Mouse (Mus musculus) urinary bladder, postnatal 4 days (tissue): ENCODE measurements at regions not wholly inside any gene's neighbourhood (a gene's known extent, or its start where the extent isn't known, plus 50 kb on each side); places are given as distances from the start of the nearest gene placed in this dataset.

ENCODE experiments used
- DNase-seq, 2 experiments: peaks; one replicate each; pipeline ENCODE4 v3.0.0; 2021 to 2022; ENCODE audit warnings: low spot score in 2 of 2

DNA sequence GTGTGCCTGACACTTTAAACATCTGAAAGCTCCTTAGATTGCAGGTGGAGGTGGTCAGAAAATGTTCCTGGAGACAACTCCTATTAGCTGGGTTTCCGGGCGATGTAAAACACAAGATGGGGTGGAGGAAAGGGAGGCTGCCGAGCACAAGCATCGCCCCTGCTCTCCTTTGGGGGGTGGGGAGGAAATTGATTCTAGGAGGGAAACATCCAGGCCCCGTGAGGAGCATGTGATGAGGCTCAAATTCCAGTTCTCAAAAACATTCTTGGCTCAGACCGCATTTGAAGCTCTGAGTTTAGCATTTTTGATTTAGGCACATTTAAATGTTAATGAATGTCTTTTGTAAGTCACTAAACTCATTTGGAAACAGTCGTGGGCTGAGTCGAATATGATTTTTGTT, 105.5 kb downstream of the Rpl14 start:
- DNase-seq: no peak

GRCm38 (mm10) chr9:120677216-120677615, 106.0 kb downstream of the Rpl14 start:
- DNase-seq: no peak

- no peak for DNase-seq
Observed at GRCm38 (mm10) chr9:120679822-120680426, 108.7 kb downstream of the Rpl14 start.

- DNase-seq: no peak
Observed at GRCm38 (mm10) chr9:120681404-120681803, 110.2 kb downstream of the Rpl14 start.

GRCm38 (mm10) chr9:120685961-120686360, 114.7 kb downstream of the Rpl14 start:
- no peak for DNase-seq

GRCm38 (mm10) chr9:120689025-120689424, 117.8 kb downstream of the Rpl14 start:
- no peak for DNase-seq

- no peak for DNase-seq
Observed at GRCm38 (mm10) chr9:120690510-120690909, 119.3 kb downstream of the Rpl14 start.

DNA sequence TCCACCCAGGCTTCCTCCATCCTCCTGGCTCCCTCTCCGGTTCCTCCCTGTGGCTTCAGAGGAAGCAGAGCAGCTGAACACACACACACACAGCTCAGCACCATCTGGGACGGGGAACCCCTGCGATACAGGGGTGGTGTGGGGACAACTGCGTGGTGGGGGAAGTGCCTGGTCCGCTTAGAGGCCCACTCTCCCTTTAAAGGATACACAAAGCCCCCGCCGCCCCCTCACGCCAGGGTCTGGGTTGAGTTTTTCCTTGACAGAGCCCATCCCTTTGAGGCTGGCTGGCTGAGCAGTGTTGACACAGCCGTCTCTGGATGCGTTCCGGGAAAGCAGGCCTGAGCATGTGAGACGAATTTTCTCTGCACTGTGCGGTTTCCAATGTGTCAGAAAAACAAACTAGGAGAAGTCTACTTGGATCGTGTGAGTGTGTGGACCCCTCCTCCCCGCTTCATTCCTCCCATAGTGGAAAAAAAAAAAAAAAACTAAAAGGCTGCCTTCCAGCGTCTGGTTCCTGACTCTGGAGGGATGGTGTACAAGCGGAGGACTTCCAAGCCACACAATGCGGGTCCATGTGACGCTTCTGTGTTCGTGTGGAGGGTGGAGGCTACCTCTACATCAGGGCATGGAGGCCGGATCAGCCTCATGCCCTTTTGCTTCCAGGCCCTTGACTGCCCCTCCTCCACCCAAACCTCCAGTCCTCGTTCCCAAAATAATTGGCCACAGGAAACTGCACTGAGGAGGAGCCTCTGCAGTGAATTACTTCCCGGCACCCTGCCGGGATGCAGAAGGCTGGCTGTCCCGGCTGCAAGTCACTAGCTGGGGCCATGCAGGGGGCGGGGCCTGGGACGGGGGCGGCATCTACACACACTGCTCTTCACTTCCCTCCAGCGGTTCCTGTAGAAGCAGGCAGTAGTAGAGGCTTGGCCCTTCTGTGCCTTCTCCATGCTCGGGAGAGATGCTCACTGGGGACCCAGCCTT, 120.0 kb downstream of the Rpl14 start:
- peak; percentile 89 to 90 for DNase-seq

GRCm38 (mm10) chr9:120691971-120692401, 120.7 kb downstream of the Rpl14 start:
- no peak for DNase-seq

DNA sequence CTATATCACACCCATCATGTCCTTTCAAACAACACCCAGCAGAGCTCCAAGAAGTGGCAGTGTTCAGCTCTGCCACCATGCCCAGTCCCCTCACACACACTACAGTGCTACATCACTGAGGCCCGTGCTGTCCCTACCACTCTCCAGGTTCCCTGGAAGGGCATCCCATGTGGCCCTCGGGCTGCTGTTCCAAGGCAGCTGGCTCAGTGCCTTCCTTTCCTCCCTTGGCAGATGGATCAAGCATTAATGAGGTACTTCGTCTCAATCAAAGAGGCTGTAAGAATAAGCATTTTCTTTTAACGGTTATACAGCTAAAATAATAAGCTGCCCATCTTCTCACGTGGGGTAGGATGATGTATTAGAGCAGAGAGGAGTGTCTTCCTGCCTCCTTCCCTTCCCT, 123.2 kb downstream of the Rpl14 start:
- DNase-seq: no peak

- DNase-seq: no peak
Observed at GRCm38 (mm10) chr9:120695966-120696365, 124.7 kb downstream of the Rpl14 start.

- no peak for DNase-seq
Observed at GRCm38 (mm10) chr9:120697749-120698148, 126.5 kb downstream of the Rpl14 start.

- no peak for DNase-seq
Observed at GRCm38 (mm10) chr9:120699781-120700180, 128.5 kb downstream of the Rpl14 start.

DNA sequence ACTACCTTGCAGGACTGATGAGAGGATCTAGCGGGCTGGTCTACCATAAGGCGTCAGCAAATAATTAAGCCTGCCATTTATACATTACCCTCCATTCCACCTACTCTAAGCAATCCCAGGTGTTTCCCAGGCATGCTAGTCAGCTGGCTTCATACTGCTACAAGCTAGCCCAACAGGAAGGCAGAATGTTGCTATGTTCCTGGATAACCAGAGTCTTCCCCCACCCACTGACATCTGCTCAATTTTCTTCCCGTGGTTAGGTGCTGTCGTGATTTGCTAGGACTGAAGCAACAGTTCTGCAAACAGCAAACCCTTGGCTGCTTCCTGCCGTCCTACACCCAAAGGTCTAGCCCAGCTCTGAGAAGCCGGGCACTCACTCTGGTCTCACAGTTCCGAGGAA, 131.6 kb downstream of the Rpl14 start:
- DNase-seq: no peak

GRCm38 (mm10) chr9:120703291-120703930, 132.2 kb downstream of the Rpl14 start:
- DNase-seq: no peak

DNA sequence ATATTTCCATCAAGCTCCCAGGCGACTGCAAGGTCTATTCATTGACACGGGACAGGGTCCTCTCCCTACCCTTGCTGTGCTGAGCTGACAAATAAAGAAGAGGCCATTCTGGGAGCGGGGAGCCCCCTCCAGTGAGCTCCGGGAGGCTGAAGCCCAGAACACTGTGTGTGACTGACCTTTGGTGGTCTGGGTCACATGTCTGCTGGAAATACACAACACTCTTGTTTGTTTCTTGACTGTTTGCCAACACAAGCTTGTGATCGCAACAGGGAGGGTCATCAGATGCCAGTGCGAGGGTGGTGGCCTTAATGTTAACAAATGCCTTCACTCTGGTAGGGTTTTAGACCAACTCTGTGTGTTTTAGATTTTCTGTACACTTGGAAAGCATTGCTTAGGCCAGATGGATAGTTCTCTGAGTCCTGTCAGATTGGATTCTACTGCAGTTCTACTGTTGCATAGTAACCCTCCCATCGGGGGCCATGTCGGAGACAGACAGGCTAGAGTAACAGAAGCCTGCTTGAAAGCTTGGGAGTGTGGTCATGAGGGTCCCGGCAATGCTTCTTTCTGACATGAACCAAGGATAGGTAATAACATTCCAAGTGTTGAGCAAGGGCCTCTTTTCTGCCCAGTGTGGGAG, 135.4 kb downstream of the Rpl14 start:
- no peak for DNase-seq

DNA sequence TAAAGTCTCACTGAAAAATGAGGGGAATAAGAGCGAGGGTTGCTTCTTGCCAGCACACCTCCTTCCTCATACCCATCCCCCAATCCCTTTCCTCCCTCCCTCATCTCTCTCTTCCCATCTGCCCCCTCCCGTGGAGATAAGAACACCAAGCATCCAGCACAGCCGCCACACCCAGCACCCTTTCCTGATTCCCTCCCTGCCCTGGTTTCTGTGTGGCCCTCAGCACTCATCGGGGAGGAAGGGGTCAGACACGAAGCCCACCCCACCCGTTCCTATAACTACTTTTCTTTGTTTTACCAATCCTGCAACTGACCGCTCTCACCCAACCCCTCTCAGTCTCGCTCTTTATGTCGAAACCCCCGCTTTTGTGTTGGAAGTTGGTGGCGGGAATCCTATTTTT, 137.3 kb downstream of the Rpl14 start:
- no peak for DNase-seq

DNA sequence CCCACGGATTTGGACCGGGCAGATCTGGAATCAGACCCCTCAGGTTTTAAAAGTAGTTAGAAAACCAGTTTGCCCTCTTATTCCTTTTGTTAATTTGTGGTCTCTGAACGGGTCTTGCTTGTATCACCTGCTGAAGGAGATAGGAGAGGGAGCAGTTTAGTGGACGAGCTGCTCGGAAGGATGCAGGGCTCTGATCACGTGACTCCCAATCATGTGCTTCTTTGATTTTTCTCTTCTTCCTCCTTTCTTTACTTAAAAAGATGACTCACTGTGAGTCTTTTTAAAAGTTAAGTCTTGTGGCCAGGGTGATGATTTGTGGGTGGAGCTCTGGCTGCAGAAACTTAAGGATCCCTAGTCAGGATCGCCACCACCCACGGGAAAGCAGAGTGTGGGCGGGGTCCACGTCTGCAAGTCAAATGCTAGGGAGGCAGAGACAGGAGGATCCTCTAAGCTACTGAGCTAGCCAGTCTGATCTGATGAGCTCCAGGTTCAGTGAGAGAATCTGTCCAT, 138.0 kb downstream of the Rpl14 start:
- DNase-seq: no peak

DNA sequence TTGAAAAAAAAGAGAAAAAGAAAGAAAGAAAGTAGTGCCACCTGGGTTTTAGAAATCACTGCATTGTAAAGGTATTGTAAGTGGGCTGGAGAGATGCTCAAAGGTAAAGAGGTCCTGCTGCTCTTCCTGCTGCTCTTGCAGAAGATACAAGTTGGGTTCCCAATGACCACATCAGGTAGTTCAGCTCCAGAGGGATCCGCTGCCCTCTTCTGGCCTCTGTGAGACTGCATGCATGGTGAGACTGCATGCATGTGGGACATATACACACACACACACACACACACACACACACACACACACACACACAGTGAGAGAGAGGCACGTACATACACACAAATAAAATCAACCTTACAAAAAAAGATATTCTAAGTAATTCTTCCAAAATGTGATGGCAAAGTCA, 141.7 kb downstream of the Rpl14 start:
- no peak for DNase-seq

DNA sequence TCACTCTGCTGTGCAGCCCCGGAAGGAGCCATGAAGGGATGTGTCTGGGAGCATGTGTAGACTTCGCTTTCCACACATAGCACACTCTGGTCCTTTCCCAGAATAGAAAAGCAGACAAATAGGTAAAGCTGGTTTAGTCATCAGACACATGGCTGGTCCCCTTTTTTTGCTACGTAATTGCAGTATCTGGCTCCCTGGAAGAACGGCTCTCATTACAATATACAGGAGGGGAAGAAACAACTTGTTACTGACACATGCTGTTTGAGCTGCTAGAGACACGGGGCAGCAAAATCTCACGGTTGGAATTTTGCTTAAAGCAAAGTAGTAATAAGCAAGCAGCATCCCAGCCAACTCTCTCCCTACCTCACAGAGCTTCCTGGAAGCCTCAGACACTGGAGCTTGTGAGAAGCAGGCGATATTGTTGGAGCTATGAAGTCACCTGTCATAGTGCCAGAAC, 144.4 kb downstream of the Rpl14 start:
- DNase-seq: no peak

DNA sequence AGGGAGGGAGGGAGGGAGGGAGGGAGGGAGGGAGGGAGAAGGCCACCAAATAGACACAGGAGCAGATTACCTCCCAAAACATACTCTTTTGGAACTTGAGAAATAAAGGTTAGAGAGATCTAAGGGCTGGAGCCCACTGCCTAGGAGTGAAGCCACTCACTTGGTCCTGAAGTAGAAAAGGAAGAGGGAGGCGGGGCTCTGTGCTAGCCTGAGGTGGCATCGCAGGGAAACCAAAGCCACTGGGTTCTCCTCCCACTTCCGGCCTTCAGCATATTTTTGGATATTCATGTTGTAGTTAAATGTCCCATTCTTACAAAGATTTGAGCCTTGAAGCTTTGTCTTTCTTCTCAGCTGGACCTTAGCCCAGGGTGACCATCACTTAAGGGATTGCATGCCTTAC, 147.6 kb downstream of the Rpl14 start:
- no peak for DNase-seq
